Mouse (Mus musculus): ENCODE data around the gene Cst8. TPM values are rescaled to one million over a fixed set of nuclear protein-coding genes. Genes with fewer than 3 reads are reported as not detected.
A peak's percentile ranks its signal among the peaks of the same experiment; 100 is the strongest.
"Not testable (repeated sequence)": the region's sequence is repeated elsewhere in the genome, so short reads cannot be mapped to it uniquely, and the experiment has no call there.

Cst8 gene
- total RNA-seq (2021) = 52.6 and 64.7 TPM in 2 replicates
- long read RNA-seq, experiment 1, transcript Cst8-201 (4 exons, 768 nt) = major isoform, 95 of 114 reads
- long read RNA-seq, experiment 1, transcript Cst8-203 (4 exons, 507 nt) = minor isoform, 5 of 114 reads
- long read RNA-seq, experiment 1, partial matches to known transcripts = 5 of 114 reads
- long read RNA-seq, experiment 1, other reads (novel, unspliced or antisense) = 9 of 114 reads
- long read RNA-seq, experiment 2, transcript Cst8-201 (4 exons, 768 nt) = major isoform, 37 of 43 reads
- long read RNA-seq, experiment 2, partial matches to known transcripts = 2 of 43 reads
- long read RNA-seq, experiment 2, other reads (novel, unspliced or antisense) = 3 of 43 reads

- DNase-seq = no peak
These were observed at the start of gene Cst8 for GRCm38 (mm10) chr2:148798485-148798884. TSS of gene Cst8 (plus strand) at chr2:148798785.

GRCm38 (mm10) chr2:148750058-148750457, 48.5 kb upstream of the Cst8 start, which contains the start of gene Cstl1:
TSS of gene Cstl1 (plus strand) at chr2:148750358.
- no peak for DNase-seq

- peak; percentile 82 for DNase-seq
These were observed 46.4 kb upstream of the Cst8 start for GRCm38 (mm10) chr2:148751893-148752813.

- no peak for DNase-seq
These were observed 44.2 kb upstream of the Cst8 start for GRCm38 (mm10) chr2:148754310-148754846.

- DNase-seq = no peak
These were observed 34.8 kb upstream of the Cst8 start for GRCm38 (mm10) chr2:148763648-148764388.

- DNase-seq = not testable (repeated sequence)
These were observed 27.2 kb upstream of the Cst8 start, which contains the start of gene Cst11 for GRCm38 (mm10) chr2:148771397-148771796. TSS of gene Cst11 (minus strand) at chr2:148771497.

- no peak for DNase-seq
These were observed 16.9 kb upstream of the Cst8 start, which contains the start of gene 8030411F24Rik for GRCm38 (mm10) chr2:148781709-148782108. TSS of gene 8030411F24Rik (plus strand) at chr2:148782009.

GRCm38 (mm10) chr2:148789142-148789541, 9.4 kb upstream of the Cst8 start, which contains the start of gene Cst12:
TSS of gene Cst12 (plus strand) at chr2:148789361.
- DNase-seq = no peak

GRCm38 (mm10) chr2:148801491-148801921, 2.9 kb downstream of the Cst8 start:
- no peak for DNase-seq

GRCm38 (mm10) chr2:148806696-148807095, 8.1 kb downstream of the Cst8 start:
- no peak for DNase-seq

- no peak for DNase-seq
These were observed 21.3 kb downstream of the Cst8 start, which contains the start of gene Cst13 for GRCm38 (mm10) chr2:148819909-148820308. TSS of gene Cst13 (plus strand) at chr2:148820081.

- DNase-seq = no peak
These were observed 27.4 kb downstream of the Cst8 start for GRCm38 (mm10) chr2:148825986-148826385.

GRCm38 (mm10) chr2:148834912-148835311, 36.3 kb downstream of the Cst8 start, which contains the start of gene Cst9:
TSS of gene Cst9 (plus strand) at chr2:148835147.
- no peak for DNase-seq

GRCm38 (mm10) chr2:148838075-148838777, 39.6 kb downstream of the Cst8 start:
- no peak for DNase-seq

GRCm38 (mm10) chr2:148839224-148839623, 40.6 kb downstream of the Cst8 start:
- DNase-seq = no peak

GRCm38 (mm10) chr2:148851116-148851906, 52.7 kb downstream of the Cst8 start:
- peak; percentile 81 for DNase-seq
